Mouse (Mus musculus): ENCODE measurements around the gene Nt5m.
A peak's percentile ranks its signal among the peaks of the same experiment; 100 is the strongest.

Gene Nt5m

DNA sequence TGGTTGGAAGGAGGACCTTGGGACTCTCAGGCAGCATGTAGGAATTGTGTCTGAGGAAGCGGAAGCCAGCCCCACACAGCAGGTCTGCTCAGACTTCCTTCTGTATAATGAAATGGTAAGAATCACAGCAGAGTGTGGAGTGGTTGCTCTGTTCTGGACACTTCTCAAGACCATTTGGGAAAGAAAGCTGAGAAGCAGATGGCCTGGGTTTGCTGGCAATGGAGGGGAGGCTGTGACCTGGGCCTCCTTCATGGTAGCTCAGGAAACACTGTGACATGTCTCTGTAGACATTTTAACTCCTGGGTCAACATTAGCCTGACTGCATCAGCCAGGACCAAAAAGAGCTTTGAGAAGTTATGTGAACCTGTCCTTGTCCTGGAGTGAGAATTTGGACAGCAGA lies 61.7 kb downstream of the Nt5m start:
- no peak for DNase-seq (ENCODE audit: inconsistent age in 2 of 2, low spot score in 1 of 2)

GRCm38 (mm10) chr11:59902045-59902726 lies 62.9 kb downstream of the Nt5m start:
- DNase-seq (ENCODE audit: inconsistent age in 2 of 2, low spot score in 1 of 2), result peak; percentile 72 to 87

DNA sequence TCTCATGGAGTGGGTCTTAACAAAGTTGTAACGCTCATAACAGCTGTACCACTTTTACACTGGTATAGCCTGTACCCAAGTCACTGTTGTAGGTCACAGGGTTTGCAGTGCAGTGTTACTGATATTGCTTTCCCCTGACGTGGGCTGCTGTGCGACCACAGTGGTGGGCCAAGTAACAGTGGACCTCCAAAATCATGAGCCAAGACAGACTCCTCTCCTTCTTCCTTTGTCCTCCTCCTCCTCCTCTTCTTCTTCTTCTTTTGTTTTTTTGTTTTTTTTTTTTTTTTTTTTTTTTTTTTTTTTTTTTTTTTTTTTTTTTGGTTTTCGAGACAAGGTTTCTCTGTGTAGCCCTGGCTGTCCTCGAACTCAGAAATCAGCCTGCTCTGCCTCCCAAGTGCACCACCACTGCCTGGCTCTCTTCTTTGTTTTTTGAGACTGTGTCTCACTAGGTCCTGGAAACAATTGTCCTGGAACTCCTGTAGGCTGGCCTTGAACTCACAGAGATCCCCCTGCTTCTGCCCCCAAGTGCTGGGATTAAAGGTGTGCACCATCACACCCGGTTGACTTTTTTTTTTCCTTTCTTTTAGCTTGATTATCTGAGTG lies 67.4 kb downstream of the Nt5m start:
- DNase-seq (ENCODE audit: inconsistent age in 2 of 2, low spot score in 1 of 2), result no peak

GRCm38 (mm10) chr11:59908446-59908845 lies 69.2 kb downstream of the Nt5m start:
- no peak for DNase-seq (ENCODE audit: inconsistent age in 2 of 2, low spot score in 1 of 2)

GRCm38 (mm10) chr11:59910586-59910985 lies 71.3 kb downstream of the Nt5m start:
- no peak for DNase-seq (ENCODE audit: inconsistent age in 2 of 2, low spot score in 1 of 2)

DNA sequence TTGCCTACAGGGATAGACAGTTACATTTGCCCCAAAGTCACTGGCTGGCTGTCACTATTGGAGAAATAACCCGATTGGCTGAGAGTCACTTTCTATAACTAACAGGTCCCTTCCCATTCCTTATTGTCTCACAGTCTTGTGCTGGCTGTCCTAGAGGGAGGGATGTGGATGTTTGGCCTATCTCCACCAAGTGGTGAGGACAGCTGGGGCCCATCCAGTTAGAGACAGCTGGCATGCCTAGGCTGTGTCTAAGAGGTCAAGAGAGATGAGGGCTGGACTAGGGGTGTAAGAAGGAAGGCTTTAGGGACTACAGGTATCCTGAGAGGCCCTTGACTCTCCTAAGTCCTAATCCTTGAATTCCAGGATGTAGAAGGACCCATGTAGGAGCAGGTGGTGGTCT lies 72.3 kb downstream of the Nt5m start:
- no peak for DNase-seq (ENCODE audit: inconsistent age in 2 of 2, low spot score in 1 of 2)

DNA sequence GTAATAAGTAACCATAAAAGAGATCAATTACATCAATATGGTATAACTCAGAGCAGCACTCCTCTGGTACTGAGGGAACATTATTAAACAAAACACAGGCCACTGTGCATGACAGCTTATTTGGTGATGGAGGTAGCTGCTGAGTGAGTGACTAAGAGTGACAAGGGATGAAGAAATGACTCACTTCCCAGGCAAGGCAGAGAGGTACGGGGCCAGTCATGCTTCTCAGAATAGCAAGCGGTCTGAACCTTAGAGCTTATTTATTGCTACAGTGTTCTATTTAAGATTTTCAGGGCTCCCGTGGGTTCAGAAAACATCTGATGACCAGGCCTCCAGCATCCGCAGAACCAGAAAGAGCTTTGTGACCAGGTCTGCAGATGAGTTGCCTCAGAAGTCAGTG lies 74.5 kb downstream of the Nt5m start:
- peak in 1 of 2 experiments; percentile 62 for DNase-seq (ENCODE audit: inconsistent age in 2 of 2, low spot score in 1 of 2)

DNA sequence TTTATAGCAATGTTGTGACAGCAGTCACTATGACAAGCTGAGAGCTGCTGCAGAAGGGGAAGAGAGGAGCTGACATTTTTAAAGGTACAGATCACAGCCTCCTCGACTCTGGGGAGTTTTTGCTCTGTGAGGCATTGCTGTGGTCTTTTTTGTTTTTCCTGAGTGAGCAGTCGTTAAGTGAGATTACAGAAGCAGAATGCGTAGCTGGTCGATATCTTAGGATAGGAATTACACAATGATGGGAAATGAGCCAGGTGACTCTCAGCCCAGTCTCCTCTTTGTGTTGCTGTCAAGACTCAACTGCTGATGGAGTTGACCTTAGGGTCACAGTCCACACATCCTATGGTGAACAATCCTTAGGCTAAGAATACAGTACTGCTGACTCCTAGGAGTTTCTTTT lies 78.8 kb downstream of the Nt5m start:
- peak in 1 of 2 experiments; percentile 67 for DNase-seq (ENCODE audit: inconsistent age in 2 of 2, low spot score in 1 of 2)

GRCm38 (mm10) chr11:59919401-59919800 lies 80.2 kb downstream of the Nt5m start:
- no peak for DNase-seq (ENCODE audit: inconsistent age in 2 of 2, low spot score in 1 of 2)

- DNase-seq (ENCODE audit: inconsistent age in 2 of 2, low spot score in 1 of 2), result no peak
Observed at GRCm38 (mm10) chr11:59920331-59920730, 81.1 kb downstream of the Nt5m start.

DNA sequence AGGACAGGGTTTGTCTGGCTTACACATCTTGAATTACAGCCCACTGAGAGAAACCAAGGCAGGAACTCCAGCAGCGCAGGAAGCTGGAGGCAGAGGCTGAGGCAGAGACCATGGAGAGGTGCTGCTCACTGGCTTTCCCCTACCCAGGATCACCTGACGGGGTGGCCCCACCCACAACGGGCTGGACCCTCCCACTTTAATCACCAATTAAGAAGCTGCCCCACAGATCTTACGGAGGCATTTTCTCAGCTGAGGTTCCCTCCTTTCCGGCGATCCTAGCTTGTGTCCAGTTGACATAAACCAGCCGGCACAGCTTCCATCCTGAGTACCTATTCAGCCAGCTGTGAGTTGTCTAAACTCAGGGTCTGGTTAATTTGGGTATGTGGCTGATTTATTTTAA lies 82.0 kb downstream of the Nt5m start:
- DNase-seq (ENCODE audit: inconsistent age in 2 of 2, low spot score in 1 of 2), result peak in 1 of 2 experiments; percentile 23

DNA sequence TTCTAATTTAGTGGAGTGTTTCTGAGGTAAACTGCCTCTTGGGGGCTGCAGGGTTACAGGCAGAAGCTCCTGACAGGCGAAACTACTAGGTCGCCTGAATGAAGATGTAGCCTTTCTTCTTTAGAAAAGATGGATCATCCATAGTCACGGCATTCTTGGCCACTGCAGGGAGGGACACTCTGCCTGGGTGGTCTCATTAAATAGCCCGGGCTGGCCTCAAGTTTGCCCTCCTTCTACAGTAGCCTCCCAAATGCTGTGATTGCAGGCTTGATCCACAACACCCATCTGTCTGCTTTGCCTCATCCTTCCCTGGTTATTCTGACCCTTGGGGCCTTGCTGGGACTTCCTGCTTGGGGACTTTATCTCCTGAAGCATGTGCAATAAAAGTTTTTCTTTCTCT lies 90.8 kb downstream of the Nt5m start:
- no peak for DNase-seq (ENCODE audit: inconsistent age in 2 of 2, low spot score in 1 of 2)

All from adrenal gland, adult (tissue).